Mouse (Mus musculus) forebrain, embryonic 13.5 days (tissue): ENCODE measurements around the gene Sp140. TPM values are rescaled to one million over a fixed set of nuclear protein-coding genes. Genes with fewer than 3 reads are reported as not detected.
"Not testable (repeated sequence)": the region's sequence is repeated elsewhere in the genome, so short reads cannot be mapped to it uniquely, and the experiment has no call there.

Experiments
- ATAC-seq: fragments of 200-750 bp; cut with Nextera tagmentation; 2 replicates; pipeline ENCODE4 v1.8.0; 2017
- H3K27ac ChIP-seq: fragments of 300-500 bp; sonication (generic); 2 replicates; pipeline ENCODE4 v1.5.1; 2015; ENCODE audit warnings: inconsistent platforms, mild to moderate bottlenecking, moderate library complexity
- H3K27me3 ChIP-seq: fragments of 300-500 bp; sonication (generic); 2 replicates; pipeline ENCODE4 v1.6.1; 2015; ENCODE audit warnings: mild to moderate bottlenecking, inconsistent platforms
- H3K36me3 ChIP-seq: fragments of 300-500 bp; sonication (generic); 2 replicates; pipeline ENCODE4 v1.6.1; 2015; ENCODE audit warnings: mild to moderate bottlenecking, inconsistent platforms; ENCODE audit not compliant: poor library complexity, severe bottlenecking
- H3K4me1 ChIP-seq: fragments of 300-500 bp; sonication (generic); 2 replicates; pipeline ENCODE4 v1.6.1; 2015; ENCODE audit warnings: inconsistent platforms
- H3K4me2 ChIP-seq: fragments of 300-500 bp; sonication (generic); 2 replicates; pipeline ENCODE4 v1.6.1; 2015; ENCODE audit warnings: inconsistent platforms, mild to moderate bottlenecking, moderate library complexity
- H3K4me3 ChIP-seq: fragments of 300-500 bp; sonication (generic); 2 replicates; pipeline ENCODE4 v1.5.1; 2015; ENCODE audit warnings: mild to moderate bottlenecking, inconsistent platforms
- H3K9ac ChIP-seq: fragments of 300-500 bp; sonication (generic); 2 replicates; pipeline ENCODE4 v1.6.1; 2015; ENCODE audit warnings: mild to moderate bottlenecking, inconsistent platforms
- H3K9me3 ChIP-seq: fragments of 300-500 bp; sonication (generic); replicated peaks from 2 replicates; pipeline ENCODE4 v1.6.1; 2016; ENCODE audit warnings: inconsistent platforms
- WGBS: fragments of 180-500 bp; shearing (Covaris S2); methylation state at CpG from one replicate; pipeline ENCODE4 v1.1.7; 2015; 5-methylcytosine and 5-hydroxymethylcytosine counted together
- polyA plus RNA-seq: library from polyadenylated mRNA; unstranded; fragments of >200 nt; fragmentation: Nextera tagmentation; extraction: Ambion mirVana; gene quantifications from 2 replicates; pipeline ENCODE4 v1.2.1, GENCODE M21; 2015

Gene Sp140
- polyA plus RNA-seq, 1 experiment from 2014 or later, result 0.41 TPM

GRCm38 (mm10) chr1:85657211-85657610 lies 57.0 kb downstream of the Sp140 start:
- not testable (repeated sequence) for H3K27ac ChIP-seq, H3K9me3 ChIP-seq, H3K4me1 ChIP-seq, ATAC-seq, H3K4me2 ChIP-seq, H3K4me3 ChIP-seq, H3K9ac ChIP-seq, H3K36me3 ChIP-seq, H3K27me3 ChIP-seq
- WGBS, result 96% methylated on average over 2 of the region's 2 CpGs

- H3K27me3 ChIP-seq, result no peaks in the 10 kb centered on the region
- H3K4me1 ChIP-seq, result no peaks in the 10 kb centered on the region
- no peak for ATAC-seq
- H3K27ac ChIP-seq, result no peak overlapping the region
- H3K4me2 ChIP-seq, result no peak overlapping the region
- H3K9me3 ChIP-seq, result no peaks in the 10 kb centered on the region
- no peak overlapping the region for H3K9ac ChIP-seq
- no peak overlapping the region for H3K4me3 ChIP-seq
- no peaks in the 10 kb centered on the region for H3K36me3 ChIP-seq
Measured at GRCm38 (mm10) chr1:85664266-85664665, 64.1 kb downstream of the Sp140 start.

GRCm38 (mm10) chr1:85680226-85680625 lies 80.0 kb downstream of the Sp140 start:
- no peak overlapping the region for H3K4me3 ChIP-seq
- H3K27me3 ChIP-seq, result no peaks in the 10 kb centered on the region
- 75% methylated on average over 4 of the region's 4 CpGs for WGBS
- H3K36me3 ChIP-seq, result no peaks in the 10 kb centered on the region
- H3K4me2 ChIP-seq, result no peak overlapping the region
- ATAC-seq, result no peak
- no peak overlapping the region for H3K27ac ChIP-seq
- no peaks in the 10 kb centered on the region for H3K4me1 ChIP-seq
- no peaks in the 10 kb centered on the region for H3K9me3 ChIP-seq
- H3K9ac ChIP-seq, result no peak overlapping the region

- WGBS, result 77% methylated on average over 5 of the region's 5 CpGs
- no peaks in the 10 kb centered on the region for H3K4me1 ChIP-seq
- H3K4me3 ChIP-seq, result no peak overlapping the region
- H3K36me3 ChIP-seq, result no peaks in the 10 kb centered on the region
- ATAC-seq, result no peak
- H3K9me3 ChIP-seq, result no peaks in the 10 kb centered on the region
- H3K27me3 ChIP-seq, result no peaks in the 10 kb centered on the region
- H3K27ac ChIP-seq, result no peak overlapping the region
- no peak overlapping the region for H3K9ac ChIP-seq
- H3K4me2 ChIP-seq, result no peak overlapping the region
Measured at GRCm38 (mm10) chr1:85686666-85687065, 86.5 kb downstream of the Sp140 start.

GRCm38 (mm10) chr1:85687346-85687745 lies 87.2 kb downstream of the Sp140 start:
- H3K9ac ChIP-seq, result no peak overlapping the region
- no peak for ATAC-seq
- H3K36me3 ChIP-seq, result no peaks in the 10 kb centered on the region
- H3K9me3 ChIP-seq, result no peaks in the 10 kb centered on the region
- no peaks in the 10 kb centered on the region for H3K27me3 ChIP-seq
- no peak overlapping the region for H3K4me3 ChIP-seq
- no peak overlapping the region for H3K27ac ChIP-seq
- no peak overlapping the region for H3K4me2 ChIP-seq
- no peaks in the 10 kb centered on the region for H3K4me1 ChIP-seq
- WGBS, result 82% methylated on average over 5 of the region's 5 CpGs

GRCm38 (mm10) chr1:85690544-85690943 lies 90.4 kb downstream of the Sp140 start:
- Histone ChIP-seq H3K4me3 (no peak overlapping the region), H3K27ac (no peak overlapping the region), H3K36me3 (no peaks in the 10 kb centered on the region), H3K4me2 (no peak overlapping the region), H3K9me3 (no peaks in the 10 kb centered on the region), H3K4me1 (no peaks in the 10 kb centered on the region), H3K27me3 (no peaks in the 10 kb centered on the region), H3K9ac (no peak overlapping the region)
- 87% methylated on average over 3 of the region's 3 CpGs for WGBS
- no peak for ATAC-seq

GRCm38 (mm10) chr1:85692281-85692680 lies 92.1 kb downstream of the Sp140 start:
- no peak for ATAC-seq
- Histone ChIP-seq H3K9ac (no peak overlapping the region), H3K4me2 (no peak overlapping the region), H3K4me3 (no peak overlapping the region), H3K36me3 (no peaks in the 10 kb centered on the region), H3K27me3 (no peaks in the 10 kb centered on the region), H3K27ac (no peak overlapping the region), H3K9me3 (no peaks in the 10 kb centered on the region), H3K4me1 (no peaks in the 10 kb centered on the region)
- 38% methylated on average over 1 of the region's 1 CpGs for WGBS

GRCm38 (mm10) chr1:85693280-85693679 lies 93.1 kb downstream of the Sp140 start:
- no peak overlapping the region for H3K4me2 ChIP-seq
- H3K4me3 ChIP-seq, result no peak overlapping the region
- H3K27ac ChIP-seq, result no peak overlapping the region
- ATAC-seq, result no peak
- no peaks in the 10 kb centered on the region for H3K36me3 ChIP-seq
- H3K9me3 ChIP-seq, result no peaks in the 10 kb centered on the region
- no peak overlapping the region for H3K9ac ChIP-seq
- H3K4me1 ChIP-seq, result no peaks in the 10 kb centered on the region
- H3K27me3 ChIP-seq, result no peaks in the 10 kb centered on the region
- 80% methylated on average over 3 of the region's 3 CpGs for WGBS

Other genes with a start within 250 kb of the Sp140 start
- gene G530012D18Rik, start 24.7 kb upstream of the Sp140 start, polyA plus RNA-seq, result not detected in 2 replicates
- 0.26 and 0.56 TPM in 2 replicates for gene Sp110, start 1.6 kb upstream of the Sp140 start, polyA plus RNA-seq
- 0.14 and 0.21 TPM in 2 replicates for gene Sp100, start 49.6 kb downstream of the Sp140 start, polyA plus RNA-seq
- gene A630001G21Rik, start 178.3 kb downstream of the Sp140 start, polyA plus RNA-seq, result 0.52 and 0.62 TPM in 2 replicates
- 44.9 and 46.2 TPM in 2 replicates for gene Cab39, start 193.1 kb downstream of the Sp140 start, polyA plus RNA-seq